Mouse (Mus musculus): ENCODE data around the gene Camk2d. TPM values are rescaled to one million over a fixed set of nuclear protein-coding genes. Genes with fewer than 3 reads are reported as not detected.

Camk2d gene
- polyA plus RNA-seq, 1 experiment, result 43.4 TPM

DNA sequence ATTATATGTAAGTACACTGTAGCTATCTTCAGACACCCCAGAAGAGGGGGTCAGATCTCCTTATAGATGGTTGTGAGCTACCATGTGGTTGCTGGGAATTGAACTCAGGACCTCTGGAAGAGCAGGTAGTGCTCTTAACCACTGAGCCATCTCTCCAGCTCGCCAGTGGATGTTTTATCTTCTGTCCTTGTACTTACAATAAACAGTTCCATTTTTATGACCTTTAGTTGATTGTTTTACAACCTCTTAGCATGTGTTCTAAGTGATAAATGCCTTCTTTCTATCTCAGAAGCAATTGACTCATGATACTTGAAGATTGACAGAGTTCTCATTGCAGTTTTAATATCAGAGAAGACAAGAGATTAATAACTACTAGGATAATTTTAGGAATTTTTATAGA is 282.1 kb downstream of the Camk2d start:
- DNase-seq (ENCODE audit: low read depth in 1 of 2, low spot score in 2 of 2), result no peak
- no peaks in the 10 kb centered on the region for H3K36me3 ChIP-seq (ENCODE audit: control insufficient read depth, insufficient read depth, low read length)
- TF ChIP-seq CTCF (IDR thresholded peaks at IDR 0.05; ENCODE audit: extremely low read depth, insufficient read depth, insufficient read length, insufficient replicate concordance) (no peak), POLR2A (IDR thresholded peaks at IDR 0.05; ENCODE audit: low read depth, low read length) (no peak)
- no peaks in the 10 kb centered on the region for H3K4me1 ChIP-seq (ENCODE audit: control insufficient read depth, insufficient read depth, insufficient read length)
- H3K27me3 ChIP-seq (ENCODE audit: control insufficient read depth, insufficient read depth, low read length), result no peaks in the 10 kb centered on the region
- no peak overlapping the region for H3K27ac ChIP-seq (ENCODE audit: insufficient read depth, low read length)
- no peak overlapping the region for H3K4me3 ChIP-seq (ENCODE audit: extremely low read depth, insufficient read depth, insufficient read length)
- WGBS, result 86% methylated on average over 1 of the region's 1 CpGs

DNA sequence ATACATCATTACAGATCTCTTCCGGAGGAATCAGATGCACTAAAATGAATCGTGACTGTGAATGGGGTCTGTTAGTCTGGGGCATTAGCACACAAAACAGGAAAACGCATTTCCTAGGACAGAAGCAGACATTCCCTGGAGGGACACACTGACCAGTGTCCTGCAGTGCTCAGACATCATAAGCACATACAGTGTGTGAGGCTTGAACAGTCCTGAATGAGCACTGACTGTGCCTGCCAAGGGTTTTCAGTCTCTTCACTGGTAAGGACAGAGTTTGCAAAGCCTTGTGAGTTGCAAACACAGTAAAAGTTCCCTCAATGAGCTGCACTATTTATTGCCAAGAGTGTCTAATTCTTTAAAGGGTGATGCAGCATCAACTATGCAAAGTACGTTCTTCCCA is 290.0 kb downstream of the Camk2d start:
- 93% methylated on average over 4 of the region's 4 CpGs for WGBS
- Histone ChIP-seq H3K36me3 (ENCODE audit: control insufficient read depth, insufficient read depth, low read length) (no peaks in the 10 kb centered on the region), H3K27me3 (ENCODE audit: control insufficient read depth, insufficient read depth, low read length) (no peaks in the 10 kb centered on the region), H3K27ac (ENCODE audit: insufficient read depth, low read length) (no peak overlapping the region), H3K4me3 (ENCODE audit: extremely low read depth, insufficient read depth, insufficient read length) (no peak overlapping the region), H3K4me1 (ENCODE audit: control insufficient read depth, insufficient read depth, insufficient read length) (no peaks in the 10 kb centered on the region)
- TF ChIP-seq CTCF (IDR thresholded peaks at IDR 0.05; ENCODE audit: extremely low read depth, insufficient read depth, insufficient read length, insufficient replicate concordance), result no peak
- no peak for TF ChIP-seq POLR2A (IDR thresholded peaks at IDR 0.05; ENCODE audit: low read depth, low read length)
- no peak for DNase-seq (ENCODE audit: low read depth in 1 of 2, low spot score in 2 of 2)

GRCm38 (mm10) chr3:126886644-126887043 is 290.5 kb downstream of the Camk2d start:
- TF ChIP-seq POLR2A (IDR thresholded peaks at IDR 0.05; ENCODE audit: low read depth, low read length), result no peak
- TF ChIP-seq CTCF (IDR thresholded peaks at IDR 0.05; ENCODE audit: extremely low read depth, insufficient read depth, insufficient read length, insufficient replicate concordance), result no peak
- no peaks in the 10 kb centered on the region for H3K4me1 ChIP-seq (ENCODE audit: control insufficient read depth, insufficient read depth, insufficient read length)
- no peaks in the 10 kb centered on the region for H3K27me3 ChIP-seq (ENCODE audit: control insufficient read depth, insufficient read depth, low read length)
- DNase-seq (ENCODE audit: low read depth in 1 of 2, low spot score in 2 of 2), result no peak
- H3K27ac ChIP-seq (ENCODE audit: insufficient read depth, low read length), result no peak overlapping the region
- 89% methylated on average over 4 of the region's 4 CpGs for WGBS
- H3K36me3 ChIP-seq (ENCODE audit: control insufficient read depth, insufficient read depth, low read length), result no peaks in the 10 kb centered on the region
- H3K4me3 ChIP-seq (ENCODE audit: extremely low read depth, insufficient read depth, insufficient read length), result no peak overlapping the region

Other genes starting within 250 kb of the Camk2d start
- gene Arsj, start 232.6 kb upstream of the Camk2d start, polyA plus RNA-seq (2012; rRNA removed), result not detected in 2 replicates

All from spleen, adult 2 months (tissue).